8 mouse cellular contexts compared by ENCODE assay signal in the genomic region with DNA sequence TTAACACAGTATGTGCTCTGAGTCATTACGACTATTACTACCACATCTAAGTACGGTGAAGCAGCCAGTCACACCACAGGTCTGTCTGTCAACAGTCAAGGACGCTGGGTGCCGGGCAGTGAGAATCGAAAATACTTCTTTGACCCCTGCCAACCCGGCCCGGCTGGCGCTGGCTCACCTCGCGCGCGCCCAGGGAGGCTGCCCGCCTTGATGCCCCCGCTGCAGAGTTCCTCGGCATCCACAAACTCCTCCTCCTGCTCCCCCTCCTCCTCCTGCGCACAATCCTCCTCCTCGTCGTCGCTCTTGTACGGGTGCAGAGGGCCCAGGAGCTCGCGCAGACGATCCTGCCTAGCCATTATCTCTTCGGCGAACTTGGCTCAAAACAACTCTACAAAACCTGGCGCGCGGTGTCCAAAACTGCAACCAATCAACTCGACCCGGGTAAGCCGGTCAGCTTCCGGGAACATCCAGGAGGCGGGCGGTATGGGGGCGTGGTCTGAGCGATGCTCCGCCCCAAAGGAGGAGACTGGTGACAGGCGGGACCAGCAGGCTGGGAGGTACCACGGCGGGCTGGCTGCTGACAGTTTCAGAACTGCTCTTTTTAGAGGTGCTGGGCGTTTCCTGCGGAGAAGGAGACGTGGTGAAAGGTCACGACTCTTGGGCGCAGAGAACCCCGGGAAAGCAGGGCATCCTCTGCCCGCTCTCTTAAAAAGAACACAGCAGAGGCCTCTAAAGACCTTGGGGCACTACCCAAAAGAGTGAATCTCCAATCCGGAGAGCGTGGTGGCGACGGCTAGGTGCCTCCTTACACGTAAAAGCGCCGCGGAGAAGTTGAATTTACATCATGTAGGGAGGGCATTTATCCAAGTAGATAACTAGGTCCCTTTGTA. TPM values are rescaled to one million over a fixed set of nuclear protein-coding genes. Genes with fewer than 3 reads are reported as not detected.
DNase-seq lines count a peak whose midpoint lies in the region; ATAC-seq and TF ChIP-seq lines count a peak whose summit lies in the region.

Helb (minus strand) TSS at position 481 of the 890 bp plus-strand sequence.

- DNase-seq in A20 (ENCODE audit: low read depth, low spot score), result peak; percentile 98
- peak; percentile 98 to 99 for DNase-seq in heart, adult 9 months (ENCODE audit: low spot score in 2 of 2)
- peak; percentile 98 to 100 for DNase-seq in monocyte, adult 2 months (ENCODE audit: low read depth in 1 of 2, low spot score in 2 of 2)
- peak; percentile 98 to 99 for DNase-seq in spleen, postnatal 36 days (ENCODE audit: low spot score in 2 of 2)

- H3K36me3 ChIP-seq in kidney, embryonic 14.5 days (ENCODE audit: control insufficient read depth, insufficient read depth, low read length), result no peaks in the 10 kb centered on the region
- H3K36me3 ChIP-seq in limb, embryonic 15.5 days, result peaks cover 3% of the 10 kb centered on the region; the same call in 1 of the 2 replicates

- peak; percentile 100 for ATAC-seq in kidney, embryonic 14.5 days (ENCODE audit: low FRiP score, low TSS enrichment)
- ATAC-seq in limb, embryonic 15.5 days (ENCODE audit: insufficient number of reproducible peaks, low FRiP score, low TSS enrichment, low read depth), result peak; percentile 97

- H3K9ac ChIP-seq in kidney, embryonic 14.5 days (ENCODE audit: low read depth, low read length), result peak within 1 kb of the TSS; percentile 66
- peak within 1 kb of the TSS; percentile 58 for H3K9ac ChIP-seq in limb, embryonic 15.5 days

- TF ChIP-seq CTCF in bone marrow macrophage, adult 2 months (IDR thresholded peaks at IDR 0.05; ENCODE audit: low read depth, low read length), result no peak
- TF ChIP-seq CTCF in embryonic fibroblast, embryonic 13.5 days (IDR thresholded peaks at IDR 0.05; ENCODE audit: borderline replicate concordance, insufficient read depth, low read length), result no peak

- peak within 1 kb of the TSS; percentile 81 for H3K27ac ChIP-seq in bone marrow macrophage, adult 2 months (ENCODE audit: insufficient read depth, low read depth, low read length)
- H3K27ac ChIP-seq in embryonic fibroblast, embryonic 13.5 days (ENCODE audit: insufficient read depth, low read length), result peak within 1 kb of the TSS; percentile 64
- H3K27ac ChIP-seq in kidney, embryonic 14.5 days (ENCODE audit: low read depth, low read length), result 0 out of 2 replicates have a peak within 1 kb of the TSS, but pooled peaks have one; percentile 38
- peak within 1 kb of the TSS; percentile 77 for H3K27ac ChIP-seq in limb, embryonic 15.5 days

- H3K9me3 ChIP-seq in kidney, embryonic 14.5 days (ENCODE audit: control insufficient read depth, low read length), result no peaks in the 10 kb centered on the region
- H3K9me3 ChIP-seq in limb, embryonic 15.5 days, result no peaks in the 10 kb centered on the region

- peak within 1 kb of the TSS; percentile 81 for H3K4me3 ChIP-seq in bone marrow macrophage, adult 2 months (ENCODE audit: insufficient read depth, low read length)
- peak within 1 kb of the TSS; percentile 86 for H3K4me3 ChIP-seq in embryonic fibroblast, embryonic 13.5 days (ENCODE audit: insufficient read depth, low read length)
- H3K4me3 ChIP-seq in kidney, embryonic 14.5 days (ENCODE audit: low read length), result peak within 1 kb of the TSS; percentile 77
- H3K4me3 ChIP-seq in limb, embryonic 15.5 days, result peak within 1 kb of the TSS; percentile 61

- H3K27me3 ChIP-seq in kidney, embryonic 14.5 days (ENCODE audit: control insufficient read depth, insufficient read depth, low read length), result no peaks in the 10 kb centered on the region
- no peaks in the 10 kb centered on the region for H3K27me3 ChIP-seq in limb, embryonic 15.5 days

- peak within 1 kb of the TSS; percentile 79 for H3K4me2 ChIP-seq in kidney, embryonic 14.5 days (replicated peaks; ENCODE audit: low read depth, low read length)
- peak within 1 kb of the TSS; percentile 73 for H3K4me2 ChIP-seq in limb, embryonic 15.5 days

- WGBS in kidney, embryonic 14.5 days, result under 1% methylated on average over 55 of the region's 55 CpGs
- WGBS in limb, embryonic 15.5 days, result under 1% methylated on average over 55 of the region's 55 CpGs

- no peaks in the 10 kb centered on the region; the same call in 1 of the 2 replicates for H3K4me1 ChIP-seq in bone marrow macrophage, adult 2 months (ENCODE audit: control insufficient read depth, insufficient read depth, low read length)
- no peaks in the 10 kb centered on the region for H3K4me1 ChIP-seq in embryonic fibroblast, embryonic 13.5 days (ENCODE audit: control insufficient read depth, insufficient read depth, low read length)
- no peaks in the 10 kb centered on the region for H3K4me1 ChIP-seq in kidney, embryonic 14.5 days (ENCODE audit: control insufficient read depth, insufficient read depth, low read length)
- peaks cover 3% of the 10 kb centered on the region for H3K4me1 ChIP-seq in limb, embryonic 15.5 days

- no peak for TF ChIP-seq POLR2A in bone marrow macrophage, adult 2 months (IDR thresholded peaks at IDR 0.05; ENCODE audit: borderline replicate concordance, low read depth, low read length)
- peak; percentile 63 for TF ChIP-seq POLR2A in embryonic fibroblast, embryonic 13.5 days (IDR thresholded peaks at IDR 0.05; ENCODE audit: low read depth, low read length)

RNA-seq across cellular contexts. Expression of gene Helb, which starts in this region (rescaled TPM):
- 22.9 and 28.3 TPM in 2 replicates for polyA plus RNA-seq in bone marrow macrophage, adult 2 months (2012; ENCODE audit: insufficient read depth, insufficient read length, missing spikeins)
- polyA plus RNA-seq in embryonic fibroblast, embryonic 13.5 days (2011; ENCODE audit: insufficient read length, low read depth, missing spikeins), result 8.8 and 11.1 TPM in 2 replicates
- polyA plus RNA-seq in kidney, embryonic 14.5 days (2014; fragmentation: Nextera tagmentation; extraction: Ambion mirVana), result 2.2 and 4.8 TPM in 2 replicates
- polyA plus RNA-seq in limb, embryonic 15.5 days (2015; fragmentation: Nextera tagmentation; extraction: Ambion mirVana), result 7.7 and 7.9 TPM in 2 replicates

Comparison
In these comparisons a context has a peak if more than half of its experiments do, and no peak if none do; other contexts are left out.
1. Peak in every context shown above with its lines: DNase-seq, ATAC-seq, H3K4me3 ChIP-seq and H3K27ac ChIP-seq.